Mouse (Mus musculus): ENCODE results near the gene Gm49721.
"Not testable (repeated sequence)": the region's sequence is repeated elsewhere in the genome, so short reads cannot be mapped to it uniquely, and the experiment has no call there.

- not testable (repeated sequence) for TF ChIP-seq POLR2A (IDR thresholded peaks at IDR 0.05; ENCODE audit: low read depth, low read length); CTCF (IDR thresholded peaks at IDR 0.05; ENCODE audit: extremely low read depth, insufficient read length, insufficient replicate concordance, low read depth, low read length)
Observed at GRCm38 (mm10) chr17:6986118-6986517, 7.4 kb downstream of the Gm49721 start.

Data from small intestine, adult 2 months (tissue).